Mouse (Mus musculus) hematopoietic stem cell, adult 5-6 weeks (primary cell): Measurements from ENCODE around the gene Als2. TPM values are rescaled to one million over a fixed set of nuclear protein-coding genes. Genes with fewer than 3 reads are reported as not detected.

Experiments used
- ATAC-seq, 2 experiments: fragments of 125-278 bp in 1 of 2; replicated peaks in 1 of 2; 2 replicates each; pipeline ENCODE4 v1.8.0; 2016 to 2017; ENCODE audit warnings: inconsistent platforms in 2 of 2, mild to moderate bottlenecking in 2 of 2, moderate number of reproducible peaks in 2 of 2, low read depth in 1 of 2, moderate TSS enrichment in 1 of 2; ENCODE audit not compliant: low FRiP score in 2 of 2, poor library complexity in 2 of 2, severe bottlenecking in 2 of 2, insufficient read depth in 1 of 2, low TSS enrichment in 1 of 2
- total RNA-seq: library from RNA; stranded (forward); fragments of 172-1452, 232-1000 nt; gene quantifications from 2 replicates; pipeline ENCODE4 v1.2.3, GENCODE M21; 2017

Gene Als2
- total RNA-seq, 1 experiment from 2014 or later, result 21.5 TPM

DNA sequence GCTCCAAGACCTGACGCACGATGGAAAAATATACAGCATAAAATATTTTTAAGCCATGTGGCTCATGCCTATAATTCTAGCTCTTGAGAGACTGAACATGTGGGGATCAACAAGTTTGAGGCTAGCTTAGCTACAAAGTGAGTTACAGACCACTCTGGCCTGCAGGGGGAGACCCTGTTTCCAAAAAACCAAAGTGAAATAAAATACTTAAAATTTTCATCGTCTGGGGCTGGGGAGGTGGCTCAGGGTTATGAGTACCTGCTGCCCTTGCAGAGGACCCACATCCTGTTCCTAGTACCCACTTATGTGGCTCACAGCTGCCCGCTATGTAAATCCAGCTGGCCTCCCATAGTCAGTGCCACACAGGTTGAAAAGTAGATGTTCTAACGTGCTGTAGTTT lies 86.5 kb downstream of the Als2 start:
- peak; percentile 39 to 71; a peak in 3 of 4 replicates for ATAC-seq

DNA sequence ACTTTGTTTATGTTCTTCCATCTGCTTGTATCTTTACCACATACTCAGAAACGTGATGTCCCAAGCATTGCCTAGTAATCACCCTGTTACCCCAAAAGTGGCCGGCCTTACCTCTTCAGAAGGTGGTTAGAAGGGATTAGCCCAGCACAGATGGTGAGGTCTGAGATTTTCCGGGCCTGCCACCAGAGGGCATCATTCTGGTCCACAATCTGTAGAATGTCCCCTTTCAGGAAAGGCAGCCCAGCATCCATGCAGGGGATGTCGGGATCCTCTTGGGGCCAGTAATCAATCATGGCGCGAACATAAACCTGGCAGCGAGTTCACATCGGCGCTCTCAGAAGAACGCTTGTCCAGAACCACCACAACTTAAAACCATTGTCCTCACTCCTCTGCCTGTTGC lies 92.5 kb downstream of the Als2 start:
- no peak; a peak in 1 of 4 replicates for ATAC-seq

DNA sequence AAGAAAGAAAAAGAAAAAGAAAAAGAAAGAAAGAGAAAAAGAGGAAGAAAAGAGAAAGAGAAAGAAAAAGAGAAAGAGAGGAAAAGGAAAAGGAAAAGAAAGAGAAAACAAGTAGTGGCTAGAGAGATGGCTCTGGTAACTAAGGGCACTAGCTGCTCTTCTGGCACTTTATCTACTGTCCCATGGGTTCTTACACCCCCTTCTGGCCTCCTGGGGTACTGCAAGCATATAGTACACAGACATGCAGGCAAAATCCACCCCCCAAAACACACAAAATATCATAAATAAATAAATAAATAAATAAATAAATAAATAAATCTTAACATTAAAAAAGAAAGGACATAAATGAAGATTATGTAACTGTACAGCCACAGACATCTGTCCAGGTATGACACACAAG lies 94.2 kb downstream of the Als2 start:
- ATAC-seq, result peak; percentile 60 to 81; a peak in 3 of 4 replicates

GRCm38 (mm10) chr1:59134419-59134818 lies 102.6 kb downstream of the Als2 start:
- no peak for ATAC-seq

- ATAC-seq, result no peak
Measured at GRCm38 (mm10) chr1:59128879-59129278, 108.2 kb downstream of the Als2 start.

DNA sequence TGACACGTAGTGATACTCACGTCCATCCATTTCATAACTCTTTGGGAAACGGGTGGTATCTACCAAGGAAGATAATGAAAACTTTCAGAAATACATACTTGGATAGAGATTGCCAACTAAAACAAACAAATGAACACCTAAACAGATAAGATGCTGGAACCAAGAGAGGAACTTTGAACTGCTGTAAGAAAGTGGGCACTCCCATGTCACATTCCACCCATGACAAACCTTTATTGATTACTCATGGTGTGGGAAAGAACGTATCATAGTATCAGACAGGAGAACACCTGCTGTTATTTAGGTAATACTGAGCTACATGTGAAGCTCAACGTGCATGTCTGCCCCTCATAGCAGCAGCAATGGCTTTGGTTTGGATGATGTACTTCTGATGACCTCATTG lies 111.5 kb downstream of the Als2 start:
- no peak for ATAC-seq

DNA sequence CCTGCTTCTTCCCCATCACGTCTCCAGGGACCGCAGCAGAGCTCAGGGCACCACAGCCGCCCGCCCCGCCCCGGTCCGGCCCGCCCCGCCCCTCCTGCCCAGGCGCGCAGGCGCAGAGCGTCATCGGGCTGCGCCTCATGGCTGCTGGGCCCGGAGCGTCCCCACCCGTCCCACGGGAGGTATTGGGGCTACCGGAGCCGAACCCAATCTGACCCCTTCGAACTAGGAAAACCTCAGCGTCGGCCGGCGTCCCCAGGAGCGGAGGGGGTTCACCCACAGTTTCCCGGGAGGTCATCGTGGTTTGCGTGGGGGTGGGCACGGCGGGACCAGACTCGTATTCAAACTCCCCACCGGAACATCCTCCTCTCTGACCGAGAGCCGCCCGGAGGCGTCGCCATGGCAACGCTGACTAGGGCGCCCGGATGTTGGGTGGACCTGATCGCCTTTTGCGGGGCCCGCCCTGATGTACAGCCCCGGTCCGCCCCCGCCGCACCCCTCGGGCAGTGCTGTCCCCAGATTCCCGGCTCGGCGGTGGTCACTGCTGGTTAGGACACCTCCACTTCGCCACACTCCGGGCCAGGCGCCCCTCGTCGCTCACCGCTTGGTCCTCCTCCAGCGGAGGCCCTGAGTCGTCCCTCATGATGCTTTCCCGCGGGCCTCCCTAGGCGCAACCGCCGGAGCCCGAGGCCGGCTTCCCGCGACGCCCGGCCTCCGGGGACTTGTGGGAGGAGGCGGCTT lies 117.1 kb downstream of the Als2 start, which contains the start of gene Tmem237:
Gene Tmem237 (minus strand): TSS at position 689 of the 738 bp plus-strand sequence.
- peak; percentile 89 to 94 for ATAC-seq

Other genes starting within 250 kb of the Als2 start
- not detected in 2 replicates for gene C2cd6, start 142.3 kb downstream of the Als2 start, total RNA-seq
- gene Tmem237, start 116.8 kb downstream of the Als2 start, total RNA-seq, result 15.6 and 24.7 TPM in 2 replicates
- gene Mpp4, start 73.8 kb downstream of the Als2 start, total RNA-seq, result 2.0 and 2.5 TPM in 2 replicates
- gene Cdk15, start 19.7 kb upstream of the Als2 start, total RNA-seq, result not detected in 2 replicates
- gene Fzd7, start 245.2 kb upstream of the Als2 start, total RNA-seq, result 5.0 and 6.9 TPM in 2 replicates